Mouse (Mus musculus) T-cell, adult 2 months (primary cell): ENCODE data around the gene Cdc42se1.

Experiments
- DNase-seq: peaks from one replicate; pipeline ENCODE4 v3.0.0; 2022; ENCODE audit warnings: low spot score

Cdc42se1 gene

GRCm38 (mm10) chr3:95250783-95251424, 22.4 kb downstream of the Cdc42se1 start, which contains the start of gene Bnipl:
Bnipl (minus strand) TSS chr3:95251193.
- DNase-seq: peak; percentile 15

GRCm38 (mm10) chr3:95256931-95257330, 28.4 kb downstream of the Cdc42se1 start:
- no peak for DNase-seq

- DNase-seq: no peak
Observed at GRCm38 (mm10) chr3:95261975-95262374, 33.4 kb downstream of the Cdc42se1 start.

GRCm38 (mm10) chr3:95263089-95263739, 34.7 kb downstream of the Cdc42se1 start:
- DNase-seq: peak; percentile 73

- no peak for DNase-seq
Observed at GRCm38 (mm10) chr3:95264724-95265123, 36.2 kb downstream of the Cdc42se1 start.

- no peak for DNase-seq
Observed at GRCm38 (mm10) chr3:95266052-95266451, 37.5 kb downstream of the Cdc42se1 start.

- no peak for DNase-seq
Observed at GRCm38 (mm10) chr3:95267855-95268254, 39.3 kb downstream of the Cdc42se1 start.

- DNase-seq: no peak
Observed at GRCm38 (mm10) chr3:95269789-95270188, 41.3 kb downstream of the Cdc42se1 start.

GRCm38 (mm10) chr3:95270766-95271364, 42.3 kb downstream of the Cdc42se1 start:
- DNase-seq: no peak

GRCm38 (mm10) chr3:95273471-95273870, 44.9 kb downstream of the Cdc42se1 start:
- no peak for DNase-seq

- no peak for DNase-seq
Observed at GRCm38 (mm10) chr3:95274453-95274852, 45.9 kb downstream of the Cdc42se1 start.

- DNase-seq: no peak
Observed at GRCm38 (mm10) chr3:95275161-95275560, 46.6 kb downstream of the Cdc42se1 start.

GRCm38 (mm10) chr3:95276428-95276934, 47.9 kb downstream of the Cdc42se1 start:
- DNase-seq: no peak

- DNase-seq: no peak
Observed at GRCm38 (mm10) chr3:95277149-95277551, 48.6 kb downstream of the Cdc42se1 start.

- DNase-seq: peak; percentile 7
Observed at GRCm38 (mm10) chr3:95280747-95281146, 52.2 kb downstream of the Cdc42se1 start.

- peak; percentile 98 for DNase-seq
Observed at GRCm38 (mm10) chr3:95281216-95282126, 52.9 kb downstream of the Cdc42se1 start, which contains the start of the genes Mindy1 and Prune1. Mindy1 (plus strand) TSS chr3:95281345. Prune1 (minus strand) TSS chr3:95282076.

- peak; percentile 31 for DNase-seq
Observed at GRCm38 (mm10) chr3:95282381-95282864, 53.9 kb downstream of the Cdc42se1 start.

- DNase-seq: peak; percentile 24
Observed at GRCm38 (mm10) chr3:95282865-95283588, 54.5 kb downstream of the Cdc42se1 start.

- no peak for DNase-seq
Observed at GRCm38 (mm10) chr3:95283589-95283941, 55.0 kb downstream of the Cdc42se1 start.

- no peak for DNase-seq
Observed at GRCm38 (mm10) chr3:95284062-95284461, 55.5 kb downstream of the Cdc42se1 start.
